Comparison of ENCODE assay signal across 10 mouse cellular contexts in the genomic region with DNA sequence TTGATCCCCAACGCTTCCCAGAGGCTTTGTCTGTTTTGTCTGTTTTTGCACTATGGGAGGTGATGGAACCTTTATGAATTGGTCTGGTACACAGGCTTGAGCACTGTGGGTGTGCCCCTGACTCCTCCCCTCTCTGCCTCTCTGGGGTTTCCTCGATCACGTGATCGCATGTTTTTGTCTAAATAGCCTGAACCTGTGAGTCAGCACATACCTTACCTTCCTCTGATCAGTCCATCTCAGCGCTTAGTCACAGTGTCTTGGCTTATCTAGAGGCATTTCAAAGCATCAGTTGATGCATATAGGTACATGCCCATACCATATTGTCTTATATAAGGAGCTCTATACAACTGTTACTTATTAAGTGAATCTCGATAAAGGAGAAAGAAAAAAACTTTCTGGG.
DNase-seq lines count a peak whose midpoint lies in the region; ATAC-seq and TF ChIP-seq lines count a peak whose summit lies in the region.
"Had no signal": no experiment of that assay in that cellular context is flagged by ENCODE, and none has a peak within 500 bp of the region (broad histone marks: within the 10 kb centered on the region; RNA-seq: fewer than 3 reads in every experiment).

No protein-coding gene starts in this region.

- no peaks in the 10 kb centered on the region for H3K9me3 ChIP-seq in kidney, embryonic 15.5 days (replicated peaks)
- no peaks in the 10 kb centered on the region for H3K9me3 ChIP-seq in ES-Bruce4 (replicated peaks; ENCODE audit: control insufficient read depth, insufficient read depth, low read length, poor library complexity, severe bottlenecking)
- H3K9me3 ChIP-seq in embryonic facial prominence, embryonic 14.5 days (ENCODE audit: control insufficient read depth, low read length), result no peaks in the 10 kb centered on the region
- no peaks in the 10 kb centered on the region for H3K9me3 ChIP-seq in forebrain, embryonic 14.5 days (replicated peaks; ENCODE audit: control insufficient read depth, low read length)

- no peak overlapping the region for H3K4me2 ChIP-seq in kidney, embryonic 15.5 days
- H3K4me2 ChIP-seq in embryonic facial prominence, embryonic 14.5 days (ENCODE audit: low read depth, low read length), result no peak overlapping the region
- no peak overlapping the region for H3K4me2 ChIP-seq in forebrain, embryonic 14.5 days (ENCODE audit: low read length)

- TF ChIP-seq CTCF in ES-Bruce4 (IDR thresholded peaks at IDR 0.05; ENCODE audit: low read depth, low read length), result no peak

- ATAC-seq in kidney, embryonic 15.5 days (replicated peaks; ENCODE audit: low FRiP score), result peak; percentile 70; the same call in 1 of the 2 replicates
- ATAC-seq in embryonic facial prominence, embryonic 14.5 days (ENCODE audit: low read depth), result no peak
- ATAC-seq in neutrophil, adult 5-6 weeks (ENCODE audit: extremely low read depth, insufficient number of reproducible peaks, low FRiP score, poor library complexity, severe bottlenecking), result peak; percentile 42; the same call in 1 of the 2 replicates
- ATAC-seq in forebrain, embryonic 14.5 days, result no peak

- no peaks in the 10 kb centered on the region for H3K36me3 ChIP-seq in kidney, embryonic 15.5 days
- H3K36me3 ChIP-seq in ES-Bruce4 (ENCODE audit: control insufficient read depth, insufficient read depth, low read length, poor library complexity, severe bottlenecking), result no peaks in the 10 kb centered on the region
- H3K36me3 ChIP-seq in embryonic facial prominence, embryonic 14.5 days (ENCODE audit: control insufficient read depth, insufficient read depth, low read length), result no peaks in the 10 kb centered on the region
- H3K36me3 ChIP-seq in forebrain, embryonic 14.5 days (ENCODE audit: control insufficient read depth, insufficient read depth, low read length), result no peaks in the 10 kb centered on the region

- H3K4me3 ChIP-seq in kidney, embryonic 15.5 days (replicated peaks), result no peak overlapping the region
- H3K4me3 ChIP-seq in ES-Bruce4 (ENCODE audit: low read depth, low read length), result no peak overlapping the region
- H3K4me3 ChIP-seq in embryonic facial prominence, embryonic 14.5 days (ENCODE audit: low read depth, low read length), result no peak overlapping the region
- no peak overlapping the region for H3K4me3 ChIP-seq in forebrain, embryonic 14.5 days (ENCODE audit: low read depth, low read length)

- no peak overlapping the region for H3K9ac ChIP-seq in kidney, embryonic 15.5 days
- no peak overlapping the region for H3K9ac ChIP-seq in ES-Bruce4 (ENCODE audit: low read depth, poor library complexity, severe bottlenecking)
- H3K9ac ChIP-seq in embryonic facial prominence, embryonic 14.5 days (ENCODE audit: low read depth, low read length), result no peak overlapping the region
- H3K9ac ChIP-seq in forebrain, embryonic 14.5 days (ENCODE audit: low read length), result no peak overlapping the region

- peaks cover 30% of the 10 kb centered on the region for H3K27me3 ChIP-seq in kidney, embryonic 15.5 days
- H3K27me3 ChIP-seq in ES-Bruce4 (ENCODE audit: control insufficient read depth, insufficient read depth, low read length, poor library complexity, severe bottlenecking), result no peaks in the 10 kb centered on the region
- H3K27me3 ChIP-seq in embryonic facial prominence, embryonic 14.5 days (replicated peaks; ENCODE audit: control insufficient read depth, insufficient read depth, low read length), result peaks cover 29% of the 10 kb centered on the region
- peaks cover 3% of the 10 kb centered on the region; the same call in 1 of the 2 replicates for H3K27me3 ChIP-seq in forebrain, embryonic 14.5 days (replicated peaks; ENCODE audit: control insufficient read depth, insufficient read depth, low read length)

- H3K4me1 ChIP-seq in kidney, embryonic 15.5 days, result peaks cover 6% of the 10 kb centered on the region; the same call in 1 of the 2 replicates
- H3K4me1 ChIP-seq in ES-Bruce4 (ENCODE audit: control insufficient read depth, insufficient read depth, low read length), result peaks cover 10% of the 10 kb centered on the region
- H3K4me1 ChIP-seq in embryonic facial prominence, embryonic 14.5 days (ENCODE audit: control insufficient read depth, insufficient read depth, low read length), result no peaks in the 10 kb centered on the region
- peaks cover 12% of the 10 kb centered on the region for H3K4me1 ChIP-seq in forebrain, embryonic 14.5 days (ENCODE audit: control insufficient read depth, insufficient read depth, low read length)

- WGBS in kidney, embryonic 15.5 days, result 51% methylated on average over 6 of the region's 6 CpGs
- WGBS in embryonic facial prominence, embryonic 14.5 days, result 39% methylated on average over 6 of the region's 6 CpGs
- 46% methylated on average over 6 of the region's 6 CpGs for WGBS in forebrain, embryonic 14.5 days

- TF ChIP-seq POLR2A in ES-Bruce4 (IDR thresholded peaks at IDR 0.05; ENCODE audit: insufficient read depth, low read length), result peak; percentile 21

- no peak overlapping the region for H3K27ac ChIP-seq in kidney, embryonic 15.5 days
- peak overlapping the region; percentile 83 for H3K27ac ChIP-seq in ES-Bruce4 (ENCODE audit: insufficient read depth, low read length)
- no peak overlapping the region for H3K27ac ChIP-seq in embryonic facial prominence, embryonic 14.5 days (replicated peaks; ENCODE audit: low read depth, low read length)
- H3K27ac ChIP-seq in forebrain, embryonic 14.5 days (ENCODE audit: low read depth, low read length), result no peak overlapping the region

- TF ChIP-seq EP300 in ES-Bruce4 (IDR thresholded peaks at IDR 0.05; ENCODE audit: insufficient read depth, low read depth, low read length), result peak; percentile 81

- no peak for DNase-seq in kidney, postnatal 10 days
- peak; percentile 28 for DNase-seq in embryonic facial prominence, embryonic 14.5 days (ENCODE audit: low spot score)
- DNase-seq in ovary, postnatal 14 days (ENCODE audit: low spot score), result no peak
- no peak for DNase-seq in right cerebral cortex, postnatal 10 days (ENCODE audit: low spot score in 2 of 2)
- DNase-seq in forebrain, embryonic 14.5 days (ENCODE audit: low spot score), result no peak
- DNase-seq: adrenal gland, adult 8-10 months; gastrocnemius, postnatal 36 days had no signal

Comparison
In these comparisons a context has a peak if more than half of its experiments do, and no peak if none do; other contexts are left out.
1. ATAC-seq: peak in kidney, embryonic 15.5 days (single experiment) and neutrophil, adult 5-6 weeks (single experiment); none in embryonic facial prominence, embryonic 14.5 days (single experiment) and forebrain, embryonic 14.5 days (single experiment).